Mouse (Mus musculus) MEL (cell line): Measurements from ENCODE around the gene Fbl. TPM values are rescaled to one million over a fixed set of nuclear protein-coding genes. Genes with fewer than 3 reads are reported as not detected.

Experiments used
- DNase-seq: peaks from one replicate; pipeline ENCODE4 v3.0.0; 2011; ENCODE audit warnings: low read depth, low spot score
- H3K27ac ChIP-seq: 2 replicates; pipeline ENCODE4 v1.5.1; 2012; ENCODE audit warnings: low read depth, mild to moderate bottlenecking, control low read depth, low read length, moderate library complexity; ENCODE audit not compliant: control insufficient read depth
- H3K27me3 ChIP-seq, 2 experiments: fragments of 150-350 bp in 1 of 2; sonication (generic) in 1 of 2; 2 replicates each; pipeline ENCODE4 v1.6.1; 2012; ENCODE audit warnings: low read length in 2 of 2, mild to moderate bottlenecking in 2 of 2, improper control_type of control experiment in 1 of 2, moderate library complexity in 1 of 2; ENCODE audit not compliant: insufficient read depth in 2 of 2, control insufficient read depth in 1 of 2
- H3K36me3 ChIP-seq, 2 experiments: 2 replicates each; pipeline ENCODE4 v1.6.1; 2012 to 2014; ENCODE audit warnings: low read length in 2 of 2, improper control_type of control experiment in 1 of 2, inconsistent platforms in 1 of 2, mild to moderate bottlenecking in 1 of 2; ENCODE audit not compliant: insufficient read depth in 2 of 2, control insufficient read depth in 1 of 2
- H3K4me1 ChIP-seq, 2 experiments: fragments of 150-350 bp in 1 of 2; sonication (generic) in 1 of 2; 2 replicates each; pipeline ENCODE4 v1.6.1; 2012; ENCODE audit warnings: low read length in 2 of 2, improper control_type of control experiment in 1 of 2, mild to moderate bottlenecking in 1 of 2; ENCODE audit not compliant: insufficient read depth in 2 of 2, control insufficient read depth in 1 of 2
- H3K4me3 ChIP-seq, 2 experiments: fragments of 150-350 bp in 1 of 2; sonication (generic) in 1 of 2; 2 replicates each; pipeline ENCODE4 v1.5.1; 2012; ENCODE audit warnings: low read depth in 2 of 2, low read length in 2 of 2, mild to moderate bottlenecking in 2 of 2, moderate library complexity in 2 of 2, control low read depth in 1 of 2, improper control_type of control experiment in 1 of 2; ENCODE audit not compliant: control insufficient read depth in 1 of 2, insufficient read depth in 1 of 2
- H3K79me2 ChIP-seq: 2 replicates; pipeline ENCODE4 v1.6.1; 2012; ENCODE audit warnings: mild to moderate bottlenecking, low read length, moderate library complexity; ENCODE audit not compliant: control insufficient read depth, poor library complexity, insufficient read depth
- H3K9ac ChIP-seq: 2 replicates; pipeline ENCODE4 v1.6.1; 2012; ENCODE audit warnings: low read depth, mild to moderate bottlenecking, control low read depth, low read length, moderate library complexity; ENCODE audit not compliant: control insufficient read depth, poor library complexity, severe bottlenecking
- H3K9me3 ChIP-seq: fragments of 150-350 bp; sonication (generic); replicated peaks from 2 replicates; pipeline ENCODE4 v1.6.1; 2012; ENCODE audit warnings: mild to moderate bottlenecking, low read length, improper control_type of control experiment, moderate library complexity; ENCODE audit not compliant: insufficient read depth
- CHD1 ChIP-seq: IDR thresholded peaks from 2 replicates; pipeline ENCODE4 v1.6.1; 2012; ENCODE audit warnings: low read depth, mild to moderate bottlenecking, inconsistent platforms, low read length, improper control_type of control experiment
- CTCF ChIP-seq, 3 experiments: IDR thresholded peaks in 2 of 3; conservative IDR thresholded peaks in 1 of 3; 2 replicates each; pipeline ENCODE4 v1.5.1; 2011 to 2012; ENCODE audit warnings: low read length in 3 of 3, low read depth in 2 of 3, mild to moderate bottlenecking in 2 of 3, improper control_type of control experiment in 1 of 3, inconsistent platforms in 1 of 3, mixed read lengths in 1 of 3, moderate library complexity in 1 of 3; ENCODE audit not compliant: control insufficient read depth in 1 of 3, insufficient read depth in 1 of 3, poor library complexity in 1 of 3, severe bottlenecking in 1 of 3
- ETS1 ChIP-seq: IDR thresholded peaks from 2 replicates; pipeline ENCODE4 v1.6.1; 2012; ENCODE audit warnings: low read depth, mild to moderate bottlenecking, inconsistent platforms, low read length, improper control_type of control experiment, moderate library complexity
- GATA1 ChIP-seq: IDR thresholded peaks from 2 replicates; pipeline ENCODE4 v1.6.1; 2011; ENCODE audit warnings: low read depth, low read length, improper control_type of control experiment
- JUND ChIP-seq: IDR thresholded peaks from 2 replicates; pipeline ENCODE4 v1.6.1; 2011; ENCODE audit warnings: low read depth, mild to moderate bottlenecking, improper control_type of control experiment, low read length
- MEF2A ChIP-seq: IDR thresholded peaks from 2 replicates; pipeline ENCODE4 v1.6.1; 2014; ENCODE audit warnings: low read depth, mild to moderate bottlenecking, inconsistent platforms, low read length, improper control_type of control experiment; ENCODE audit not compliant: poor library complexity, insufficient replicate concordance, severe bottlenecking; ENCODE audit errors: extremely low read depth
- MXI1 ChIP-seq: IDR thresholded peaks from 2 replicates; pipeline ENCODE4 v1.6.1; 2011; ENCODE audit warnings: mild to moderate bottlenecking, low read depth, low read length, improper control_type of control experiment
- MYC ChIP-seq: IDR thresholded peaks from 2 replicates; pipeline ENCODE4 v1.6.1; 2011; ENCODE audit warnings: low read depth, mild to moderate bottlenecking, low read length, improper control_type of control experiment, moderate library complexity
- RAD21 ChIP-seq: IDR thresholded peaks from 2 replicates; pipeline ENCODE4 v1.6.1; 2011; ENCODE audit warnings: mild to moderate bottlenecking, low read depth, low read length, improper control_type of control experiment
- RCOR1 ChIP-seq: IDR thresholded peaks from 2 replicates; pipeline ENCODE4 v1.6.1; 2012; ENCODE audit warnings: low read depth, mild to moderate bottlenecking, inconsistent platforms, low read length, improper control_type of control experiment
- TAL1 ChIP-seq: IDR thresholded peaks from 2 replicates; pipeline ENCODE4 v1.6.1; 2012; ENCODE audit warnings: mild to moderate bottlenecking, inconsistent platforms, low read length, moderate library complexity, mixed read lengths
- TBP ChIP-seq: IDR thresholded peaks from 2 replicates; pipeline ENCODE4 v1.8.0; 2011; ENCODE audit warnings: low read depth, low read length, improper control_type of control experiment
- TCF12 ChIP-seq: IDR thresholded peaks from 2 replicates; pipeline ENCODE4 v1.6.1; 2014; ENCODE audit warnings: low read depth, mild to moderate bottlenecking, inconsistent platforms, low read length, improper control_type of control experiment, moderate library complexity
- USF1 ChIP-seq: IDR thresholded peaks from 2 replicates; pipeline ENCODE4 v1.6.1; 2014; ENCODE audit warnings: low read depth, mild to moderate bottlenecking, inconsistent platforms, low read length, improper control_type of control experiment, moderate library complexity
- ZC3H11A ChIP-seq: IDR thresholded peaks from 2 replicates; pipeline ENCODE4 v1.6.1; 2012; ENCODE audit warnings: low read depth, mild to moderate bottlenecking, inconsistent platforms, low read length, improper control_type of control experiment
- ZMIZ1 ChIP-seq: IDR thresholded peaks from 2 replicates; pipeline ENCODE4 v1.6.1; 2012; ENCODE audit warnings: low read depth, mild to moderate bottlenecking, inconsistent platforms, low read length, improper control_type of control experiment, moderate library complexity
- polyA plus RNA-seq, 2 experiments: library from polyadenylated mRNA; stranded (reverse) in 1 of 2; unstranded in 1 of 2; fragments of >175 nt in 1 of 2; fragments of >200 nt in 1 of 2; gene quantifications; 2 replicates each; pipeline versions ENCODE4 v1.2.1 to v1.2.4; 2012; ENCODE audit warnings: low replicate concordance in 2 of 2, low read depth in 1 of 2; ENCODE audit not compliant: insufficient read length in 2 of 2, insufficient read depth in 1 of 2, missing spikeins in 1 of 2
- total RNA-seq: library from RNA; depleted of rRNA; stranded (reverse); fragments of 300-350 nt; gene quantifications from 2 replicates; pipeline ENCODE4 v1.2.3, GENCODE M21; 2012

The Fbl gene
- total and polyA plus RNA-seq, 3 experiments, result 262 to 819 TPM; not detected in 1

GRCm38 (mm10) chr7:28206044-28206600 lies 36.6 kb downstream of the Fbl start:
- TF ChIP-seq CHD1, result no peak
- no peak for TF ChIP-seq ETS1
- TF ChIP-seq JUND, result no peak
- no peak for TF ChIP-seq USF1
- TF ChIP-seq ZMIZ1, result no peak
- no peak for TF ChIP-seq MXI1
- TF ChIP-seq TCF12, result no peak
- no peak for TF ChIP-seq TBP
- TF ChIP-seq ZC3H11A, result no peak
- no peak for TF ChIP-seq MYC
- TF ChIP-seq RCOR1, result no peak
- no peak for TF ChIP-seq RAD21
- no peak for TF ChIP-seq MEF2A
- no peak for TF ChIP-seq CTCF (IDR thresholded peaks at IDR 0.05 in 2 of 3, conservative IDR thresholded peaks at IDR 0.05 in 1 of 3; ENCODE audit: control insufficient read depth in 1 of 3, insufficient read depth in 1 of 3, low read depth in 2 of 3, low read length in 3 of 3, poor library complexity in 1 of 3, severe bottlenecking in 1 of 3)
- TF ChIP-seq, all 39 proteins: peak for 0
- H3K36me3 ChIP-seq, result peaks cover 0 to 5% of the 10 kb centered on the region in 2 experiments; a peak in 2 of 4 replicates
- peaks cover 0 to 5% of the 10 kb centered on the region in 2 experiments; a peak in 2 of 4 replicates for H3K4me1 ChIP-seq
- DNase-seq, result no peak
- H3K4me3 ChIP-seq, result no peak overlapping the region
- no peaks in the 10 kb centered on the region for H3K27me3 ChIP-seq
- H3K9me3 ChIP-seq, result no peaks in the 10 kb centered on the region
- H3K79me2 ChIP-seq, result no peaks in the 10 kb centered on the region
- no peak overlapping the region for H3K27ac ChIP-seq
- no peak overlapping the region for H3K9ac ChIP-seq

- Histone ChIP-seq H3K27me3 (no peaks in the 10 kb centered on the region), H3K79me2 (no peaks in the 10 kb centered on the region), H3K9me3 (no peaks in the 10 kb centered on the region), H3K9ac (peak overlapping the region; percentile 41), H3K4me3 (peak overlapping the region; percentile 37 to 76), H3K4me1 (peaks cover 0 to 5% of the 10 kb centered on the region in 2 experiments; a peak in 2 of 4 replicates), H3K36me3 (peaks cover 0 to 5% of the 10 kb centered on the region in 2 experiments; a peak in 2 of 4 replicates), H3K27ac (peak overlapping the region; percentile 41)
- TF ChIP-seq TCF12 (0 out of 2 replicates have a peak, but pooled peaks have one; percentile 15), MYC (no peak), TAL1 (no peak), GATA1 (peak; percentile 61), RCOR1 (peak; percentile 72)
- no peak for DNase-seq
Observed at GRCm38 (mm10) chr7:28208396-28208987, 39.0 kb downstream of the Fbl start.
